Mouse (Mus musculus) liver, embryonic 16.5 days (tissue): ENCODE measurements at regions not wholly inside any gene's neighbourhood (a gene's known extent, or its start where the extent isn't known, plus 50 kb on each side); places are given as distances from the start of the nearest gene placed in this dataset.

Experiments
- ATAC-seq: fragments of 200-750 bp; cut with Nextera tagmentation; 2 replicates; pipeline ENCODE4 v1.8.0; 2017; ENCODE audit warnings: low read depth, mild to moderate bottlenecking, moderate number of reproducible peaks, moderate library complexity
- H3K27ac ChIP-seq: fragments of 300-500 bp; sonication (generic); 2 replicates; pipeline ENCODE4 v1.5.1; 2014; ENCODE audit warnings: mild to moderate bottlenecking, low read length
- H3K27me3 ChIP-seq: fragments of 300-500 bp; sonication (generic); 2 replicates; pipeline ENCODE4 v1.6.1; 2014; ENCODE audit warnings: low read depth, low read length, mixed read lengths; ENCODE audit not compliant: control insufficient read depth, insufficient read depth
- H3K36me3 ChIP-seq: fragments of 300-500 bp; sonication (generic); 2 replicates; pipeline ENCODE4 v1.6.1; 2014; ENCODE audit warnings: mild to moderate bottlenecking; ENCODE audit not compliant: control insufficient read depth, insufficient read depth
- H3K4me1 ChIP-seq: fragments of 300-500 bp; sonication (generic); 2 replicates; pipeline ENCODE4 v1.6.1; 2014; ENCODE audit warnings: low read depth, low read length, mixed read lengths; ENCODE audit not compliant: control insufficient read depth
- H3K4me2 ChIP-seq: fragments of 300-500 bp; sonication (generic); 2 replicates; pipeline ENCODE4 v1.6.1; 2014; ENCODE audit warnings: low read depth, low read length, mixed read lengths
- H3K4me3 ChIP-seq: fragments of 300-500 bp; sonication (generic); 2 replicates; pipeline ENCODE4 v1.5.1; 2014; ENCODE audit warnings: low read depth, mild to moderate bottlenecking, low read length
- H3K9ac ChIP-seq: fragments of 300-500 bp; sonication (generic); 2 replicates; pipeline ENCODE4 v1.6.1; 2014; ENCODE audit warnings: low read depth, low read length
- H3K9me3 ChIP-seq: fragments of 300-500 bp; sonication (generic); replicated peaks from 2 replicates; pipeline ENCODE4 v1.6.1; 2016; ENCODE audit warnings: low read length; ENCODE audit not compliant: control insufficient read depth
- WGBS: fragments of 180-500 bp; shearing (Covaris S2); extraction: QIAGEN DNeasy Blood & Tissue Kit; methylation state at CpG from one replicate; pipeline ENCODE4 v1.1.7; 2014; ENCODE audit not compliant: insufficient replicate concordance; 5-methylcytosine and 5-hydroxymethylcytosine counted together

GRCm38 (mm10) chr7:36155159-36155558 is 352.4 kb upstream of the Zfp507 start:
- Histone ChIP-seq H3K4me2 (no peak overlapping the region), H3K27me3 (no peaks in the 10 kb centered on the region), H3K9me3 (no peaks in the 10 kb centered on the region), H3K9ac (no peak overlapping the region), H3K4me3 (no peak overlapping the region), H3K27ac (no peak overlapping the region), H3K36me3 (no peaks in the 10 kb centered on the region), H3K4me1 (no peaks in the 10 kb centered on the region)
- no peak for ATAC-seq
- 66% methylated on average over 6 of the region's 6 CpGs for WGBS

GRCm38 (mm10) chr7:36150871-36151560 is 348.2 kb upstream of the Zfp507 start:
- Histone ChIP-seq H3K27ac (no peak overlapping the region), H3K4me2 (no peak overlapping the region), H3K27me3 (no peaks in the 10 kb centered on the region), H3K4me3 (no peak overlapping the region), H3K4me1 (no peaks in the 10 kb centered on the region), H3K9ac (no peak overlapping the region), H3K9me3 (no peaks in the 10 kb centered on the region), H3K36me3 (no peaks in the 10 kb centered on the region)
- no peak for ATAC-seq
- 37% methylated on average over 12 of the region's 12 CpGs for WGBS

GRCm38 (mm10) chr7:36136571-36136970 is 333.8 kb upstream of the Zfp507 start:
- ATAC-seq = no peak
- H3K9me3 ChIP-seq = no peaks in the 10 kb centered on the region
- no peaks in the 10 kb centered on the region for H3K4me1 ChIP-seq
- no peak overlapping the region for H3K9ac ChIP-seq
- no peaks in the 10 kb centered on the region for H3K36me3 ChIP-seq
- no peaks in the 10 kb centered on the region for H3K27me3 ChIP-seq
- no peak overlapping the region for H3K4me3 ChIP-seq
- H3K27ac ChIP-seq = no peak overlapping the region
- WGBS = 43% methylated on average over 5 of the region's 5 CpGs
- H3K4me2 ChIP-seq = no peak overlapping the region

GRCm38 (mm10) chr7:36134557-36134956 is 331.8 kb upstream of the Zfp507 start:
- 57% methylated on average over 4 of the region's 4 CpGs for WGBS
- Histone ChIP-seq H3K27ac (no peak overlapping the region), H3K4me1 (no peaks in the 10 kb centered on the region), H3K4me2 (no peak overlapping the region), H3K9me3 (no peaks in the 10 kb centered on the region), H3K9ac (no peak overlapping the region), H3K36me3 (no peaks in the 10 kb centered on the region), H3K27me3 (no peaks in the 10 kb centered on the region), H3K4me3 (no peak overlapping the region)
- ATAC-seq = no peak

GRCm38 (mm10) chr7:36133658-36134143 is 330.9 kb upstream of the Zfp507 start:
- Histone ChIP-seq H3K4me3 (no peak overlapping the region), H3K9ac (no peak overlapping the region), H3K9me3 (no peaks in the 10 kb centered on the region), H3K4me1 (no peaks in the 10 kb centered on the region), H3K4me2 (no peak overlapping the region), H3K36me3 (no peaks in the 10 kb centered on the region), H3K27ac (no peak overlapping the region), H3K27me3 (no peaks in the 10 kb centered on the region)
- no peak for ATAC-seq
- 24% methylated on average over 8 of the region's 8 CpGs for WGBS

- no peaks in the 10 kb centered on the region for H3K27me3 ChIP-seq
- WGBS = 76% methylated on average over 11 of the region's 11 CpGs
- no peak for ATAC-seq
- H3K27ac ChIP-seq = no peak overlapping the region
- no peak overlapping the region for H3K4me2 ChIP-seq
- no peaks in the 10 kb centered on the region for H3K4me1 ChIP-seq
- H3K36me3 ChIP-seq = no peaks in the 10 kb centered on the region
- no peak overlapping the region for H3K4me3 ChIP-seq
- no peaks in the 10 kb centered on the region for H3K9me3 ChIP-seq
- no peak overlapping the region for H3K9ac ChIP-seq
Measured at GRCm38 (mm10) chr7:36133026-36133425, 330.2 kb upstream of the Zfp507 start.

- H3K4me2 ChIP-seq = no peak overlapping the region
- H3K4me1 ChIP-seq = no peaks in the 10 kb centered on the region
- no peak overlapping the region for H3K4me3 ChIP-seq
- H3K27me3 ChIP-seq = no peaks in the 10 kb centered on the region
- no peak for ATAC-seq
- H3K27ac ChIP-seq = no peak overlapping the region
- no peak overlapping the region for H3K9ac ChIP-seq
- H3K36me3 ChIP-seq = no peaks in the 10 kb centered on the region
- 38% methylated on average over 1 of the region's 1 CpGs for WGBS
- H3K9me3 ChIP-seq = no peaks in the 10 kb centered on the region
Measured at GRCm38 (mm10) chr7:36132569-36132968, 329.8 kb upstream of the Zfp507 start.

- Histone ChIP-seq H3K27ac (no peak overlapping the region), H3K4me1 (no peaks in the 10 kb centered on the region), H3K9me3 (no peaks in the 10 kb centered on the region), H3K9ac (no peak overlapping the region), H3K4me2 (no peak overlapping the region), H3K27me3 (no peaks in the 10 kb centered on the region), H3K4me3 (no peak overlapping the region), H3K36me3 (no peaks in the 10 kb centered on the region)
- ATAC-seq = no peak
- 67% methylated on average over 4 of the region's 4 CpGs for WGBS
Measured at GRCm38 (mm10) chr7:36097054-36097453, 294.3 kb upstream of the Zfp507 start.

- Histone ChIP-seq H3K4me1 (no peaks in the 10 kb centered on the region), H3K36me3 (no peaks in the 10 kb centered on the region), H3K4me3 (no peak overlapping the region), H3K4me2 (no peak overlapping the region), H3K9ac (no peak overlapping the region), H3K27me3 (no peaks in the 10 kb centered on the region), H3K27ac (no peak overlapping the region), H3K9me3 (no peaks in the 10 kb centered on the region)
- 55% methylated on average over 20 of the region's 20 CpGs for WGBS
- 0 out of 2 replicates have a peak, but pooled peaks have one; percentile 13 for ATAC-seq
Measured at GRCm38 (mm10) chr7:36095258-36096130, 292.7 kb upstream of the Zfp507 start.
